Mouse (Mus musculus): ENCODE measurements around the gene Ttyh1.

DNA sequence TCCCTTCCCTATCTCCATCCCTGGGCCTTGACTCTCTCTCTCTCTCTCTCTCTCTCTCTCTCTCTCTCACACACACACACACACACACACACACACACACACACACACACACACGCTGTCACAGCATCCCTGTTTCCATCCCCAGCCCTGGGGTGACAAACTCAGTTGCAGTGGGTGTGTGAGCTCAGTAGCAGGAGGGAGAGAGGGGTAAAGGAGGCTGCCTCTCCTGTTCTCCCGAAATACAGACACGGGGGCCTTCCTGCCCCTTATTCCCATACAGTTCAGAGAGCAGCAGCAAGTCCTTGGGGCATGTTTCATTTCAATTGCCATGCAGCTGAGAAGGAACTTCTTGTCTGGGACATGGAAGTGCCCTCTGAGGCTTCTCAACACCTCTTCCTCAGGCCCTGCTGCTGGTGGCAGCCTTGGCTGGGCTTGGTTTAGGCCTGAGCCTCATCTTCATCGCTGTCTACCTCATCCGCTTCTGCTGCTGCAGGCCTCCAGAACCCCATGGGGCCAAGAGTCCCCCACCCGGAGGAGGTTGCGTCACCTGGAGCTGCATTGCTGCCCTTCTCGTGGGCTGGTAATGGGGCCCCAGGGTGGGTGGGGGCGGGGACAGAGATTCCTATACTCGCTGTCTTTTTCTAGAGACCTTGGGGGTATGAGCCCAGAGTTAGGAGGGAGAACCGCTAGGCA is 3.0 kb downstream of the Ttyh1 start:
- TF ChIP-seq CTCF (IDR thresholded peaks at IDR 0.05; ENCODE audit: low read depth, low read length) = no peak
- TF ChIP-seq POLR2A (IDR thresholded peaks at IDR 0.05; ENCODE audit: extremely low read depth, insufficient read depth, low read length) = no peak

Measured in liver, adult 2 months (tissue).